Mouse (Mus musculus): ENCODE measurements around the gene Olfr830. TPM values are rescaled to one million over a fixed set of nuclear protein-coding genes. Genes with fewer than 3 reads are reported as not detected.
"Not testable (repeated sequence)": the region's sequence is repeated elsewhere in the genome, so short reads cannot be mapped to it uniquely, and the experiment has no call there.

The Olfr830 gene
- total RNA-seq (2021), result not detected

GRCm38 (mm10) chr9:18874393-18874792, at the start of gene Olfr830:
Gene Olfr830, plus strand, starts transcription at chr9:18874693.
- no peak for DNase-seq (ENCODE audit: extremely low spot score in 1 of 2, low spot score in 2 of 2)
- intact Hi-C loops (cut with DNase I), result no loop called here

DNA sequence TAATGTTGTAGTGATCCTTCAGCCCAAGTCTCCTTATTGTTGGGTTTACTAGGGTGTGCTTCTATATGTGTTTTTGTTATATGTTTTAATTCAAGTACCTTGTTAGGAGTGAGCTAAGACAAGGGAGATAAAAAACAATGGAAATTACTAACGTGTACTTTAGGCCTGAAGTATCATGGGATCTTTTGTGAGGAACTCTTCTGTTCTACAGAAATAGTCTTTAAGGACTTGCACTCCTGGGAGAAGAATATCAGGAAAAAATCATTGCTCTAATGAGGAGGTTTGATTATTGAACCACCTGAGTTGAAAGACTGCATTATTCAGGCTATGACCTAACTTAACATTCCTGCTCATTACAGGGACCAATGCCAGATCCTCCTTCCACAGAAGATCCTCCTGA, 19.9 kb upstream of the Olfr830 start, which contains the start of gene Olfr829:
Gene Olfr829, plus strand, starts transcription at position 301 of the 400 bp plus-strand sequence.
- DNase-seq (ENCODE audit: extremely low spot score in 1 of 2, low spot score in 2 of 2), result no peak
- intact Hi-C loops (cut with DNase I), result no loop called here

DNA sequence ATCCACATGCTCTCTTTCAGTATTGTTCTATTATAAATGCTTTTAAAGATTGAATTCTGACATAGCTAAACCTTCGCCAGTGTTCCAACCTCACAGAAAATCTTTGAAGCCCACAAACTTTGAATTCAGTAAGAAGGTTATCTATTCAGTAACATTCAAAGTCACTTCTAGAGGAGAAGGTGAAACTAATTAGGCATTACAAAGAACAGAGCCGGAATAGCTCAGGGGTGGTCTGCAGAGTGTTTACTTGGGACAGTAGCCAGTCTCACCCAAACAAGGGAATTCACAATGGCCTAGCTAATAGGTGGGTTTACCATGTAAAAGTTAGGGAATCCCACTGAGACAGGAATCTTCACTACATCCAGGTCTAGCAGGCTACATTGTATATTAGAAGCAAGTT, 33.2 kb downstream of the Olfr830 start:
- DNase-seq (ENCODE audit: extremely low spot score in 1 of 2, low spot score in 2 of 2); intact Hi-C loops (cut with DNase I): not testable (repeated sequence)

DNA sequence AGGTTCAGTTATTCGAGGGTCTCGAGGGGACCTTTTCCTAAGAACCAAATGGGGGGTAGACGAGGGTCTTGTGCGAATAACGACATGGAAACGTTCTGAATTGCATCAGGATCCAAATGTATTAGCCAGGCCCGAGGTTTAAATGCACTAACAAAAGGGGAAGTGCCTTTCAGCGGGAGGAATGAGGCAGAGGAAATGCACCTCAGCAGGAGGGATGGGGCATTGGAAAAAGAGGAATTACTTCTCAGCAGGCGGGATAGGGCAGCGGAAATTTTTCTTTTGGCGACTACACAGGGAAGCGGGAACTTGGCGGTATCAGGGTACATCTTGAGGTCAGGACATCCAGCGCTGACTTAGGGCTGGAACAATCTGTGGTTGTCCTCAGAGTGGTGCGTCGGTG, 53.4 kb downstream of the Olfr830 start:
- intact Hi-C loops (cut with DNase I); DNase-seq (ENCODE audit: extremely low spot score in 1 of 2, low spot score in 2 of 2): not testable (repeated sequence)

Other genes starting within 250 kb of the Olfr830 start
- gene Muc16, start 200.2 kb upstream of the Olfr830 start, total RNA-seq (2021), result not detected
- gene Olfr24, start 110.7 kb upstream of the Olfr830 start, total RNA-seq (2021), result not detected
- not detected for gene Olfr828, start 55.2 kb upstream of the Olfr830 start, total RNA-seq (2021)
- not detected for gene Olfr829, start 19.8 kb upstream of the Olfr830 start, total RNA-seq (2021)
- gene Olfr832, start 62.4 kb downstream of the Olfr830 start, total RNA-seq (2021), result not detected
- gene Olfr834, start 113.3 kb downstream of the Olfr830 start, total RNA-seq (2021), result not detected
- not detected for gene Olfr835, start 158.0 kb downstream of the Olfr830 start, total RNA-seq (2021)
- not detected for gene Olfr836, start 245.7 kb downstream of the Olfr830 start, total RNA-seq (2021)